Mouse (Mus musculus): ENCODE measurements at regions not wholly inside any gene's neighbourhood (a gene's known extent, or its start where the extent isn't known, plus 50 kb on each side); places are given as distances from the start of the nearest gene placed in this dataset.

GRCm38 (mm10) chr11:20965575-20966239, 125.4 kb upstream of the Peli1 start:
- no peak overlapping the region for H3K9ac ChIP-seq
- no peak overlapping the region for H3K4me3 ChIP-seq
- no peak overlapping the region for H3K27ac ChIP-seq
- no peak overlapping the region for H3K4me2 ChIP-seq
- H3K4me1 ChIP-seq (replicated peaks): peaks cover 10% of the 10 kb centered on the region
- WGBS: 59% methylated on average over 8 of the region's 8 CpGs
- H3K27me3 ChIP-seq: no peaks in the 10 kb centered on the region
- H3K36me3 ChIP-seq: no peaks in the 10 kb centered on the region
- ATAC-seq (ENCODE audit: low FRiP score): no peak
- no peaks in the 10 kb centered on the region for H3K9me3 ChIP-seq

GRCm38 (mm10) chr11:20967321-20967984, 123.6 kb upstream of the Peli1 start:
- Histone ChIP-seq H3K4me1 (replicated peaks) (peaks cover 10% of the 10 kb centered on the region), H3K36me3 (no peaks in the 10 kb centered on the region), H3K4me2 (no peak overlapping the region), H3K27ac (no peak overlapping the region), H3K9ac (no peak overlapping the region), H3K4me3 (no peak overlapping the region), H3K27me3 (no peaks in the 10 kb centered on the region), H3K9me3 (no peaks in the 10 kb centered on the region)
- 43% methylated on average over 3 of the region's 3 CpGs for WGBS
- ATAC-seq (ENCODE audit: low FRiP score): 0 out of 2 replicates have a peak, but pooled peaks have one; percentile 24

- H3K4me1 ChIP-seq (replicated peaks): peaks cover 10% of the 10 kb centered on the region
- H3K4me3 ChIP-seq: no peak overlapping the region
- no peak overlapping the region for H3K4me2 ChIP-seq
- 36% methylated on average over 2 of the region's 2 CpGs for WGBS
- no peak for ATAC-seq (ENCODE audit: low FRiP score)
- H3K27me3 ChIP-seq: no peaks in the 10 kb centered on the region
- no peaks in the 10 kb centered on the region for H3K36me3 ChIP-seq
- no peak overlapping the region for H3K9ac ChIP-seq
- H3K9me3 ChIP-seq: no peaks in the 10 kb centered on the region
- H3K27ac ChIP-seq: no peak overlapping the region
Observed at GRCm38 (mm10) chr11:20968341-20968740, 122.8 kb upstream of the Peli1 start.

GRCm38 (mm10) chr11:20973141-20973540, 118.0 kb upstream of the Peli1 start:
- Histone ChIP-seq H3K4me1 (replicated peaks) (peaks cover 7% of the 10 kb centered on the region), H3K27ac (no peak overlapping the region), H3K4me2 (no peak overlapping the region), H3K9ac (no peak overlapping the region), H3K4me3 (no peak overlapping the region), H3K36me3 (no peaks in the 10 kb centered on the region), H3K9me3 (no peaks in the 10 kb centered on the region), H3K27me3 (no peaks in the 10 kb centered on the region)
- no peak for ATAC-seq (ENCODE audit: low FRiP score)
- 68% methylated on average over 3 of the region's 3 CpGs for WGBS

GRCm38 (mm10) chr11:20981588-20981987, 109.5 kb upstream of the Peli1 start:
- ATAC-seq (ENCODE audit: low FRiP score): no peak
- 88% methylated on average over 2 of the region's 2 CpGs for WGBS
- Histone ChIP-seq H3K4me1 (replicated peaks) (0 out of 2 replicates have a peak, but pooled peaks cover 2% of the 10 kb centered on the region), H3K27me3 (no peaks in the 10 kb centered on the region), H3K27ac (no peak overlapping the region), H3K4me2 (no peak overlapping the region), H3K9ac (no peak overlapping the region), H3K9me3 (no peaks in the 10 kb centered on the region), H3K4me3 (no peak overlapping the region), H3K36me3 (no peaks in the 10 kb centered on the region)

GRCm38 (mm10) chr11:20982010-20982409, 109.1 kb upstream of the Peli1 start:
- H3K4me2 ChIP-seq: no peak overlapping the region
- no peaks in the 10 kb centered on the region for H3K36me3 ChIP-seq
- no peak overlapping the region for H3K27ac ChIP-seq
- peaks cover 4% of the 10 kb centered on the region for H3K4me1 ChIP-seq (replicated peaks)
- no peak overlapping the region for H3K4me3 ChIP-seq
- ATAC-seq (ENCODE audit: low FRiP score): no peak
- no peak overlapping the region for H3K9ac ChIP-seq
- 73% methylated on average over 1 of the region's 1 CpGs for WGBS
- no peaks in the 10 kb centered on the region for H3K27me3 ChIP-seq
- no peaks in the 10 kb centered on the region for H3K9me3 ChIP-seq

- H3K9ac ChIP-seq: no peak overlapping the region
- WGBS: 88% methylated on average over 6 of the region's 6 CpGs
- peaks cover 9% of the 10 kb centered on the region for H3K4me1 ChIP-seq (replicated peaks)
- no peaks in the 10 kb centered on the region for H3K9me3 ChIP-seq
- H3K36me3 ChIP-seq: no peaks in the 10 kb centered on the region
- no peaks in the 10 kb centered on the region for H3K27me3 ChIP-seq
- H3K4me3 ChIP-seq: no peak overlapping the region
- no peak for ATAC-seq (ENCODE audit: low FRiP score)
- H3K4me2 ChIP-seq: no peak overlapping the region
- H3K27ac ChIP-seq: no peak overlapping the region
Observed at GRCm38 (mm10) chr11:20982500-20982899, 108.6 kb upstream of the Peli1 start.

- no peak overlapping the region for H3K4me2 ChIP-seq
- H3K27me3 ChIP-seq: no peaks in the 10 kb centered on the region
- no peak overlapping the region for H3K4me3 ChIP-seq
- WGBS: 63% methylated on average over 6 of the region's 6 CpGs
- no peaks in the 10 kb centered on the region for H3K9me3 ChIP-seq
- no peak overlapping the region for H3K9ac ChIP-seq
- no peaks in the 10 kb centered on the region for H3K36me3 ChIP-seq
- H3K4me1 ChIP-seq (replicated peaks): peaks cover 20% of the 10 kb centered on the region
- H3K27ac ChIP-seq: no peak overlapping the region
- ATAC-seq (ENCODE audit: low FRiP score): no peak
Observed at GRCm38 (mm10) chr11:20985069-20985759, 105.9 kb upstream of the Peli1 start.

- H3K9ac ChIP-seq: no peak overlapping the region
- H3K4me2 ChIP-seq: no peak overlapping the region
- H3K27me3 ChIP-seq: no peaks in the 10 kb centered on the region
- H3K4me1 ChIP-seq (replicated peaks): peaks cover 23% of the 10 kb centered on the region
- H3K4me3 ChIP-seq: no peak overlapping the region
- H3K36me3 ChIP-seq: no peaks in the 10 kb centered on the region
- 43% methylated on average over 4 of the region's 4 CpGs for WGBS
- no peak for ATAC-seq (ENCODE audit: low FRiP score)
- no peaks in the 10 kb centered on the region for H3K9me3 ChIP-seq
- H3K27ac ChIP-seq: no peak overlapping the region
Observed at GRCm38 (mm10) chr11:20985771-20986170, 105.3 kb upstream of the Peli1 start.

- Histone ChIP-seq H3K27ac (peak overlapping the region; percentile 86), H3K9me3 (no peaks in the 10 kb centered on the region), H3K27me3 (no peaks in the 10 kb centered on the region), H3K4me2 (peak overlapping the region; percentile 28; the same call in 1 of the 2 replicates), H3K36me3 (no peaks in the 10 kb centered on the region), H3K4me3 (0 out of 2 replicates have a peak overlapping the region, but pooled peaks have one; percentile 5), H3K9ac (no peak overlapping the region), H3K4me1 (replicated peaks) (peaks cover 23% of the 10 kb centered on the region)
- 40% methylated on average over 5 of the region's 5 CpGs for WGBS
- ATAC-seq (ENCODE audit: low FRiP score): peak; percentile 71
Observed at GRCm38 (mm10) chr11:20987171-20987815, 103.8 kb upstream of the Peli1 start.

- Histone ChIP-seq H3K4me1 (replicated peaks) (peaks cover 23% of the 10 kb centered on the region), H3K9me3 (no peaks in the 10 kb centered on the region), H3K36me3 (no peaks in the 10 kb centered on the region), H3K27ac (peak overlapping the region; percentile 72), H3K4me3 (peak overlapping the region; percentile 5; the same call in 1 of the 2 replicates), H3K9ac (no peak overlapping the region; the same call in 1 of the 2 replicates), H3K4me2 (peak overlapping the region; percentile 28), H3K27me3 (no peaks in the 10 kb centered on the region)
- 57% methylated on average over 11 of the region's 11 CpGs for WGBS
- ATAC-seq (ENCODE audit: low FRiP score): peak; percentile 96
Observed at GRCm38 (mm10) chr11:20987841-20988251, 103.2 kb upstream of the Peli1 start.

- H3K4me1 ChIP-seq (replicated peaks): peaks cover 23% of the 10 kb centered on the region
- H3K27me3 ChIP-seq: no peaks in the 10 kb centered on the region
- no peaks in the 10 kb centered on the region for H3K36me3 ChIP-seq
- H3K9ac ChIP-seq: no peak overlapping the region
- H3K4me2 ChIP-seq: no peak overlapping the region
- WGBS: 94% methylated on average over 3 of the region's 3 CpGs
- no peak for ATAC-seq (ENCODE audit: low FRiP score)
- no peak overlapping the region for H3K4me3 ChIP-seq
- no peaks in the 10 kb centered on the region for H3K9me3 ChIP-seq
- no peak overlapping the region for H3K27ac ChIP-seq
Observed at GRCm38 (mm10) chr11:20988871-20989270, 102.2 kb upstream of the Peli1 start.
